Mouse (Mus musculus): Measurements from ENCODE around the gene Ptchd4. TPM values are rescaled to one million over a fixed set of nuclear protein-coding genes. Genes with fewer than 3 reads are reported as not detected.

The Ptchd4 gene
- polyA plus RNA-seq, 1 experiment: 0.04 TPM

- no peak overlapping the region for H3ac ChIP-seq (ENCODE audit: control insufficient read depth, insufficient read length, low read depth)
- H3K4me3 ChIP-seq (ENCODE audit: insufficient read depth, poor library complexity, severe bottlenecking): no peak overlapping the region
- no peaks in the 10 kb centered on the region for H3K27me3 ChIP-seq (ENCODE audit: control insufficient read depth, insufficient read depth, insufficient read length)
- H3K79me3 ChIP-seq (ENCODE audit: low read depth): no peaks in the 10 kb centered on the region
- no peak for TF ChIP-seq MAX (IDR thresholded peaks at IDR 0.05)
- TF ChIP-seq USF1 (IDR thresholded peaks at IDR 0.05; ENCODE audit: low read depth): no peak
- TF ChIP-seq CTCF (IDR thresholded peaks at IDR 0.05; ENCODE audit: control insufficient read depth, insufficient read depth, insufficient read length): no peak
- no peak for TF ChIP-seq MYOG (IDR thresholded peaks at IDR 0.05; ENCODE audit: control insufficient read depth, extremely low read depth, insufficient read length)
- no peak for TF ChIP-seq MYOD1 (IDR thresholded peaks at IDR 0.05; ENCODE audit: control insufficient read depth, insufficient read length, low read depth)
- no peak for TF ChIP-seq FOSL1 (IDR thresholded peaks at IDR 0.05; ENCODE audit: insufficient read depth, low read length, poor library complexity, severe bottlenecking)
- TF ChIP-seq CEBPB (IDR thresholded peaks at IDR 0.05; ENCODE audit: low read depth): no peak
- H3K79me2 ChIP-seq (ENCODE audit: control insufficient read depth, insufficient read depth): no peaks in the 10 kb centered on the region
- H3K36me3 ChIP-seq (ENCODE audit: control insufficient read depth, insufficient read depth): no peaks in the 10 kb centered on the region
Observed at GRCm38 (mm10) chr17:42363085-42363710, 47.5 kb downstream of the Ptchd4 start.

- Histone ChIP-seq H3K79me3 (ENCODE audit: low read depth) (no peaks in the 10 kb centered on the region), H3K27me3 (ENCODE audit: control insufficient read depth, insufficient read depth, insufficient read length) (no peaks in the 10 kb centered on the region), H3K79me2 (ENCODE audit: control insufficient read depth, insufficient read depth) (no peaks in the 10 kb centered on the region), H3K4me3 (ENCODE audit: insufficient read depth, poor library complexity, severe bottlenecking) (no peak overlapping the region), H3K36me3 (ENCODE audit: control insufficient read depth, insufficient read depth) (no peaks in the 10 kb centered on the region), H3ac (ENCODE audit: control insufficient read depth, insufficient read length, low read depth) (no peak overlapping the region)
- TF ChIP-seq USF1 (IDR thresholded peaks at IDR 0.05; ENCODE audit: low read depth): no peak
- no peak for TF ChIP-seq FOSL1 (IDR thresholded peaks at IDR 0.05; ENCODE audit: insufficient read depth, low read length, poor library complexity, severe bottlenecking)
- TF ChIP-seq MYOD1 (IDR thresholded peaks at IDR 0.05; ENCODE audit: control insufficient read depth, insufficient read length, low read depth): no peak
- TF ChIP-seq CTCF (IDR thresholded peaks at IDR 0.05; ENCODE audit: control insufficient read depth, insufficient read depth, insufficient read length): no peak
- no peak for TF ChIP-seq CEBPB (IDR thresholded peaks at IDR 0.05; ENCODE audit: low read depth)
- no peak for TF ChIP-seq MAX (IDR thresholded peaks at IDR 0.05)
- TF ChIP-seq MYOG (IDR thresholded peaks at IDR 0.05; ENCODE audit: control insufficient read depth, extremely low read depth, insufficient read length): no peak
Observed at GRCm38 (mm10) chr17:42364716-42365115, 49.0 kb downstream of the Ptchd4 start.

GRCm38 (mm10) chr17:42374881-42375280, 59.1 kb downstream of the Ptchd4 start:
- no peaks in the 10 kb centered on the region for H3K27me3 ChIP-seq (ENCODE audit: control insufficient read depth, insufficient read depth, insufficient read length)
- H3K36me3 ChIP-seq (ENCODE audit: control insufficient read depth, insufficient read depth): no peaks in the 10 kb centered on the region
- no peaks in the 10 kb centered on the region for H3K79me3 ChIP-seq (ENCODE audit: low read depth)
- H3K4me3 ChIP-seq (ENCODE audit: insufficient read depth, poor library complexity, severe bottlenecking): no peak overlapping the region
- no peak overlapping the region for H3ac ChIP-seq (ENCODE audit: control insufficient read depth, insufficient read length, low read depth)
- H3K79me2 ChIP-seq (ENCODE audit: control insufficient read depth, insufficient read depth): no peaks in the 10 kb centered on the region
- TF ChIP-seq CEBPB (IDR thresholded peaks at IDR 0.05; ENCODE audit: low read depth): no peak
- TF ChIP-seq CTCF (IDR thresholded peaks at IDR 0.05; ENCODE audit: control insufficient read depth, insufficient read depth, insufficient read length): no peak

GRCm38 (mm10) chr17:42393086-42393485, 77.3 kb downstream of the Ptchd4 start:
- Histone ChIP-seq H3K27me3 (ENCODE audit: control insufficient read depth, insufficient read depth, insufficient read length) (no peaks in the 10 kb centered on the region), H3K4me3 (ENCODE audit: insufficient read depth, poor library complexity, severe bottlenecking) (no peak overlapping the region), H3K36me3 (ENCODE audit: control insufficient read depth, insufficient read depth) (no peaks in the 10 kb centered on the region), H3ac (ENCODE audit: control insufficient read depth, insufficient read length, low read depth) (no peak overlapping the region), H3K79me2 (ENCODE audit: control insufficient read depth, insufficient read depth) (no peaks in the 10 kb centered on the region), H3K79me3 (ENCODE audit: low read depth) (no peaks in the 10 kb centered on the region)
- TF ChIP-seq USF1 (IDR thresholded peaks at IDR 0.05; ENCODE audit: low read depth) (no peak), MYOD1 (IDR thresholded peaks at IDR 0.05; ENCODE audit: control insufficient read depth, insufficient read length, low read depth) (no peak), FOSL1 (IDR thresholded peaks at IDR 0.05; ENCODE audit: insufficient read depth, low read length, poor library complexity, severe bottlenecking) (no peak), CEBPB (IDR thresholded peaks at IDR 0.05; ENCODE audit: low read depth) (no peak), MYOG (IDR thresholded peaks at IDR 0.05; ENCODE audit: control insufficient read depth, extremely low read depth, insufficient read length) (no peak), MAX (IDR thresholded peaks at IDR 0.05) (no peak), CTCF (IDR thresholded peaks at IDR 0.05; ENCODE audit: control insufficient read depth, insufficient read depth, insufficient read length) (no peak)

- Histone ChIP-seq H3K79me2 (ENCODE audit: control insufficient read depth, insufficient read depth) (no peaks in the 10 kb centered on the region), H3ac (ENCODE audit: control insufficient read depth, insufficient read length, low read depth) (no peak overlapping the region)
- TF ChIP-seq MYOG (IDR thresholded peaks at IDR 0.05; ENCODE audit: control insufficient read depth, extremely low read depth, insufficient read length): no peak
- TF ChIP-seq MAX (IDR thresholded peaks at IDR 0.05): no peak
- no peak for TF ChIP-seq CTCF (IDR thresholded peaks at IDR 0.05; ENCODE audit: control insufficient read depth, insufficient read depth, insufficient read length)
- no peak for TF ChIP-seq FOSL1 (IDR thresholded peaks at IDR 0.05; ENCODE audit: insufficient read depth, low read length, poor library complexity, severe bottlenecking)
- TF ChIP-seq CEBPB (IDR thresholded peaks at IDR 0.05; ENCODE audit: low read depth): no peak
- no peak for TF ChIP-seq MYOD1 (IDR thresholded peaks at IDR 0.05; ENCODE audit: control insufficient read depth, insufficient read length, low read depth)
- no peak for TF ChIP-seq USF1 (IDR thresholded peaks at IDR 0.05; ENCODE audit: low read depth)
Observed at GRCm38 (mm10) chr17:42395299-42395698, 79.6 kb downstream of the Ptchd4 start.

GRCm38 (mm10) chr17:42418449-42418848, 102.7 kb downstream of the Ptchd4 start:
- Histone ChIP-seq H3K79me2 (ENCODE audit: control insufficient read depth, insufficient read depth) (no peaks in the 10 kb centered on the region), H3ac (ENCODE audit: control insufficient read depth, insufficient read length, low read depth) (no peak overlapping the region), H3K27me3 (ENCODE audit: control insufficient read depth, insufficient read depth, insufficient read length) (no peaks in the 10 kb centered on the region), H3K36me3 (ENCODE audit: control insufficient read depth, insufficient read depth) (no peaks in the 10 kb centered on the region), H3K4me3 (ENCODE audit: insufficient read depth, poor library complexity, severe bottlenecking) (no peak overlapping the region), H3K79me3 (ENCODE audit: low read depth) (no peaks in the 10 kb centered on the region)
- TF ChIP-seq CTCF (IDR thresholded peaks at IDR 0.05; ENCODE audit: control insufficient read depth, insufficient read depth, insufficient read length) (no peak), FOSL1 (IDR thresholded peaks at IDR 0.05; ENCODE audit: insufficient read depth, low read length, poor library complexity, severe bottlenecking) (no peak), MYOG (IDR thresholded peaks at IDR 0.05; ENCODE audit: control insufficient read depth, extremely low read depth, insufficient read length) (no peak), MAX (IDR thresholded peaks at IDR 0.05) (no peak), USF1 (IDR thresholded peaks at IDR 0.05; ENCODE audit: low read depth) (no peak), CEBPB (IDR thresholded peaks at IDR 0.05; ENCODE audit: low read depth) (no peak), MYOD1 (IDR thresholded peaks at IDR 0.05; ENCODE audit: control insufficient read depth, insufficient read length, low read depth) (no peak)

More at GRCm38 (mm10) chr17:42395299-42395698, 79.6 kb downstream of the Ptchd4 start:
- H3K79me3 ChIP-seq (ENCODE audit: low read depth): no peaks in the 10 kb centered on the region
- no peaks in the 10 kb centered on the region for H3K27me3 ChIP-seq (ENCODE audit: control insufficient read depth, insufficient read depth, insufficient read length)
- no peak overlapping the region for H3K4me3 ChIP-seq (ENCODE audit: insufficient read depth, poor library complexity, severe bottlenecking)
- no peaks in the 10 kb centered on the region for H3K36me3 ChIP-seq (ENCODE audit: control insufficient read depth, insufficient read depth)
